Mouse (Mus musculus) neural tube, embryonic 12.5 days (tissue): ENCODE measurements around the gene Vrk1. TPM values are rescaled to one million over a fixed set of nuclear protein-coding genes. Genes with fewer than 3 reads are reported as not detected.

Experiments
- ATAC-seq: fragments of 200-750 bp; cut with Nextera tagmentation; 2 replicates; pipeline ENCODE4 v1.8.0; 2017; ENCODE audit warnings: low read depth, mild to moderate bottlenecking, moderate TSS enrichment, moderate library complexity; ENCODE audit not compliant: low FRiP score
- H3K27ac ChIP-seq: fragments of 300-500 bp; sonication (generic); 2 replicates; pipeline ENCODE4 v1.5.1; 2016
- H3K27me3 ChIP-seq: fragments of 300-500 bp; sonication (generic); replicated peaks from 2 replicates; pipeline ENCODE4 v1.6.1; 2016; ENCODE audit warnings: mild to moderate bottlenecking
- H3K36me3 ChIP-seq: fragments of 300-500 bp; sonication (generic); 2 replicates; pipeline ENCODE4 v1.6.1; 2016; ENCODE audit warnings: mild to moderate bottlenecking
- H3K4me1 ChIP-seq: fragments of 300-500 bp; sonication (generic); 2 replicates; pipeline ENCODE4 v1.6.1; 2016
- H3K4me2 ChIP-seq: fragments of 300-500 bp; sonication (generic); replicated peaks from 2 replicates; pipeline ENCODE4 v1.6.1; 2016; ENCODE audit warnings: mild to moderate bottlenecking
- H3K4me3 ChIP-seq: fragments of 300-500 bp; sonication (generic); 2 replicates; pipeline ENCODE4 v1.5.1; 2016
- H3K9ac ChIP-seq: fragments of 300-500 bp; sonication (generic); 2 replicates; pipeline ENCODE4 v1.6.1; 2016; ENCODE audit warnings: mild to moderate bottlenecking
- H3K9me3 ChIP-seq: fragments of 300-500 bp; sonication (generic); 2 replicates; pipeline ENCODE4 v1.6.1; 2016; ENCODE audit warnings: mild to moderate bottlenecking
- WGBS: fragments of 180-500 bp; shearing (Covaris S2); methylation state at CpG from one replicate; pipeline ENCODE4 v1.1.7; 2016; 5-methylcytosine and 5-hydroxymethylcytosine counted together
- polyA plus RNA-seq: library from polyadenylated mRNA; unstranded; fragments of >200 nt; fragmentation: Nextera tagmentation; extraction: Ambion mirVana; gene quantifications from 2 replicates; pipeline ENCODE4 v1.2.1, GENCODE M21; 2016

Vrk1 gene
- polyA plus RNA-seq, 1 experiment from 2014 or later: 61.5 TPM

- WGBS: 71% methylated on average over 16 of the region's 16 CpGs
- H3K27me3 ChIP-seq: no peaks in the 10 kb centered on the region
- no peaks in the 10 kb centered on the region for H3K36me3 ChIP-seq
- no peaks in the 10 kb centered on the region for H3K9me3 ChIP-seq
- ATAC-seq: no peak
- H3K4me3 ChIP-seq: no peak overlapping the region
- no peak overlapping the region for H3K27ac ChIP-seq
- no peak overlapping the region for H3K9ac ChIP-seq
- peaks cover 10% of the 10 kb centered on the region; the same call in 1 of the 2 replicates for H3K4me1 ChIP-seq
- H3K4me2 ChIP-seq: no peak overlapping the region
Measured at GRCm38 (mm10) chr12:106102726-106103643, 93.0 kb downstream of the Vrk1 start.

GRCm38 (mm10) chr12:106107272-106107671 is 97.2 kb downstream of the Vrk1 start:
- H3K36me3 ChIP-seq: no peaks in the 10 kb centered on the region
- H3K4me2 ChIP-seq: no peak overlapping the region
- WGBS: 87% methylated on average over 14 of the region's 14 CpGs
- no peak overlapping the region for H3K9ac ChIP-seq
- H3K27me3 ChIP-seq: no peaks in the 10 kb centered on the region
- ATAC-seq: no peak
- H3K4me3 ChIP-seq: no peak overlapping the region
- H3K27ac ChIP-seq: no peak overlapping the region
- no peaks in the 10 kb centered on the region for H3K9me3 ChIP-seq
- 0 out of 2 replicates have a peak, but pooled peaks cover 7% of the 10 kb centered on the region for H3K4me1 ChIP-seq

GRCm38 (mm10) chr12:106115070-106115891 is 105.3 kb downstream of the Vrk1 start:
- Histone ChIP-seq H3K4me1 (peaks cover 17% of the 10 kb centered on the region), H3K4me3 (no peak overlapping the region), H3K9me3 (no peaks in the 10 kb centered on the region), H3K4me2 (no peak overlapping the region), H3K9ac (no peak overlapping the region), H3K27me3 (no peaks in the 10 kb centered on the region), H3K36me3 (no peaks in the 10 kb centered on the region), H3K27ac (no peak overlapping the region)
- WGBS: 4% methylated on average over 6 of the region's 6 CpGs
- ATAC-seq: no peak

GRCm38 (mm10) chr12:106115892-106116206 is 105.8 kb downstream of the Vrk1 start:
- no peaks in the 10 kb centered on the region for H3K27me3 ChIP-seq
- H3K27ac ChIP-seq: no peak overlapping the region
- no peak overlapping the region for H3K4me3 ChIP-seq
- H3K9me3 ChIP-seq: no peaks in the 10 kb centered on the region
- no peaks in the 10 kb centered on the region for H3K36me3 ChIP-seq
- WGBS: 39% methylated on average over 5 of the region's 5 CpGs
- no peak overlapping the region for H3K9ac ChIP-seq
- ATAC-seq: no peak
- no peak overlapping the region for H3K4me2 ChIP-seq
- peaks cover 17% of the 10 kb centered on the region for H3K4me1 ChIP-seq

GRCm38 (mm10) chr12:106123276-106123675 is 113.2 kb downstream of the Vrk1 start:
- H3K4me1 ChIP-seq: peaks cover 13% of the 10 kb centered on the region
- no peaks in the 10 kb centered on the region for H3K9me3 ChIP-seq
- no peak overlapping the region for H3K9ac ChIP-seq
- WGBS: 28% methylated on average over 14 of the region's 14 CpGs
- no peak overlapping the region for H3K27ac ChIP-seq
- H3K36me3 ChIP-seq: no peaks in the 10 kb centered on the region
- H3K27me3 ChIP-seq: no peaks in the 10 kb centered on the region
- no peak overlapping the region for H3K4me3 ChIP-seq
- no peak overlapping the region for H3K4me2 ChIP-seq
- ATAC-seq: no peak

GRCm38 (mm10) chr12:106124581-106124980 is 114.6 kb downstream of the Vrk1 start:
- H3K9me3 ChIP-seq: no peaks in the 10 kb centered on the region
- peaks cover 16% of the 10 kb centered on the region for H3K4me1 ChIP-seq
- no peaks in the 10 kb centered on the region for H3K36me3 ChIP-seq
- no peak overlapping the region for H3K27ac ChIP-seq
- 91% methylated on average over 3 of the region's 3 CpGs for WGBS
- ATAC-seq: no peak
- H3K4me2 ChIP-seq: no peak overlapping the region
- no peaks in the 10 kb centered on the region for H3K27me3 ChIP-seq
- no peak overlapping the region for H3K9ac ChIP-seq
- H3K4me3 ChIP-seq: no peak overlapping the region

Other genes starting within 250 kb of the Vrk1 start
- 249 and 259 TPM in 2 replicates for gene Papola, start 225.5 kb upstream of the Vrk1 start, polyA plus RNA-seq